Mouse (Mus musculus) hindbrain, embryonic 12.5 days (tissue): Measurements from ENCODE around the gene Meis1. TPM values are rescaled to one million over a fixed set of nuclear protein-coding genes. Genes with fewer than 3 reads are reported as not detected.

ENCODE experiments used
- ATAC-seq: fragments of 200-750 bp; cut with Nextera tagmentation; 2 replicates; pipeline ENCODE4 v1.8.0; 2017; ENCODE audit warnings: moderate TSS enrichment; ENCODE audit not compliant: low FRiP score
- H3K27ac ChIP-seq: fragments of 300-500 bp; sonication (generic); 2 replicates; pipeline ENCODE4 v1.5.1; 2016; ENCODE audit warnings: mild to moderate bottlenecking
- H3K27me3 ChIP-seq: fragments of 300-500 bp; sonication (generic); 2 replicates; pipeline ENCODE4 v1.6.1; 2016; ENCODE audit warnings: mild to moderate bottlenecking
- H3K36me3 ChIP-seq: fragments of 300-500 bp; sonication (generic); 2 replicates; pipeline ENCODE4 v1.6.1; 2016; ENCODE audit warnings: mild to moderate bottlenecking
- H3K4me1 ChIP-seq: fragments of 300-500 bp; sonication (generic); 2 replicates; pipeline ENCODE4 v1.6.1; 2016
- H3K4me2 ChIP-seq: fragments of 300-500 bp; sonication (generic); replicated peaks from 2 replicates; pipeline ENCODE4 v1.6.1; 2016; ENCODE audit warnings: mild to moderate bottlenecking
- H3K4me3 ChIP-seq: fragments of 300-500 bp; sonication (generic); 2 replicates; pipeline ENCODE4 v1.5.1; 2016; ENCODE audit warnings: mild to moderate bottlenecking
- H3K9ac ChIP-seq: fragments of 300-500 bp; sonication (generic); 2 replicates; pipeline ENCODE4 v1.6.1; 2016; ENCODE audit warnings: mild to moderate bottlenecking, moderate library complexity
- H3K9me3 ChIP-seq: fragments of 300-500 bp; sonication (generic); replicated peaks from 2 replicates; pipeline ENCODE4 v1.6.1; 2016; ENCODE audit warnings: mild to moderate bottlenecking
- WGBS: fragments of 180-500 bp; shearing (Covaris S2); methylation state at CpG from one replicate; pipeline ENCODE4 v1.1.7; 2016; 5-methylcytosine and 5-hydroxymethylcytosine counted together
- polyA plus RNA-seq: library from polyadenylated mRNA; unstranded; fragments of >200 nt; fragmentation: Nextera tagmentation; extraction: Ambion mirVana; gene quantifications from 2 replicates; pipeline ENCODE4 v1.2.1, GENCODE M21; 2016

Meis1 gene
- polyA plus RNA-seq, 1 experiment from 2014 or later: 173 TPM

DNA sequence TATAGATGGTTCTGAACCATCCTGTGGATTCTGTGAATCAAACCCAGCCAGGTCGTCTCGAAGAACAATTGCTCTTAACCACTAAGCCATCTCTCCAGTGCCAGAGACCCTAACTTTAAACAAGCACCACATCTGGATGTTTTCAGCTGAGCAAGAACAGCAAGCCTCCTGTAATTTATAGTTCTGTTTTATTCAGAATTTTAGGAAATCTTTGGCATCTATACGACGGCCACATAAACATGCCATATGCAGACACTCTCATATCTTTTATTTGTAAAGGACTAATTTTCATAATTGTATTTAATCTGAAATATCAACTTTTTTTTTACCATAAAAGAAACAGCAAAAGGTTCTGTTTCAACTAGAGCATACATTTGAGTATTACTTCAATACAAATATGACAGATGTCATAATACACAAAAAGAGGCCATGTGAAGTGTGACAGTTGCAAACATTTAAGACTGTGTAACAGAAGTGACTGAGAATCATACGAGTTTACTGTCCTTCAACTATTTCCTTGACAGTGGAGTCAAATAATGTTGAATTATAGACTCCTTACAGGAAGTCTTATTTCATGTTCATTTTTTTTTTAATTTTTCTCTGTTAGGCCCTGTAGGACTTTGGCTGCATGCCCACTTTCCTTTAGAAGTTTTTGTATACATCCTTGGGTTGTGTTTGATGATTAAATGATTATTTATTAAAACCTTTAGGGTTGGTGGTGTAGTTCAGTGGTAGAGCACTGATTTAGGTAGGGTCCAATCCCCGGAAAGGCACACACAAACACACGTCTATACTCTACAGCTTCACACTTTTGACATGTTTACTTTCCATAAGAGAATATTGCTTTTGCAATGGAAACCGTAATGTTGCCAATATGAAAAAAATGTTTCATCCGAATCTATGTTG is 13.5 kb downstream of the Meis1 start:
- no peak overlapping the region for H3K27ac ChIP-seq
- no peaks in the 10 kb centered on the region for H3K9me3 ChIP-seq
- peaks cover 29% of the 10 kb centered on the region for H3K4me1 ChIP-seq
- no peak for ATAC-seq
- H3K36me3 ChIP-seq: peaks cover 25% of the 10 kb centered on the region
- H3K9ac ChIP-seq: no peak overlapping the region
- H3K4me2 ChIP-seq: no peak overlapping the region
- H3K4me3 ChIP-seq: no peak overlapping the region
- no peaks in the 10 kb centered on the region for H3K27me3 ChIP-seq
- WGBS: 88% methylated on average over 9 of the region's 9 CpGs

DNA sequence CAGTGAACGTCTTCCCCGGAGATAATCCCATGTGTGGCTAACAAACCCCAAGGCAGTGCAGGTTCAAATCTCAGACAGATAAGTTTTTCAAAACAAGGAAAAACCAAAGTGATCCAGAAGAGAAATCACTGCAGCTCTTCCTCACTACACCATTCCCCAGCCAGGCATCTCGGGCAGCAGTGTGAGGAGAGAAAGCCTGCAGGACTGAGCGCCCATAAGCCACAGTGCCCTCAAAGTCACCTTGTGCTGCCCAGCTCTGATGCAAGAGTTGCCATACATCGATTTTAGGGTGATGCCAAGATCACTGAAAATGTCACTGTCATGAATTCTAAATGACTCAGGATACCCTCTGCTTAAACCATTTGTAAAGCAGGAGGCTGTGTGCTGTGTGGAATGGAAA is 15.7 kb downstream of the Meis1 start:
- ATAC-seq: no peak

GRCm38 (mm10) chr11:18996767-18997166 is 22.0 kb downstream of the Meis1 start:
- Histone ChIP-seq H3K4me2 (no peak overlapping the region), H3K36me3 (peaks cover 57% of the 10 kb centered on the region), H3K27me3 (no peaks in the 10 kb centered on the region), H3K4me3 (no peak overlapping the region), H3K27ac (no peak overlapping the region), H3K9ac (no peak overlapping the region), H3K4me1 (peaks cover 16% of the 10 kb centered on the region), H3K9me3 (no peaks in the 10 kb centered on the region)
- ATAC-seq: no peak
- 93% methylated on average over 4 of the region's 4 CpGs for WGBS

More for the DNA sequence above, 15.7 kb downstream of the Meis1 start:
- no peak overlapping the region for H3K9ac ChIP-seq
- no peaks in the 10 kb centered on the region for H3K27me3 ChIP-seq
- peaks cover 29% of the 10 kb centered on the region for H3K36me3 ChIP-seq
- no peak overlapping the region for H3K4me3 ChIP-seq
- WGBS: 65% methylated on average over 5 of the region's 5 CpGs
- H3K4me2 ChIP-seq: no peak overlapping the region
- no peak overlapping the region for H3K27ac ChIP-seq
- peaks cover 16% of the 10 kb centered on the region for H3K4me1 ChIP-seq
- no peaks in the 10 kb centered on the region for H3K9me3 ChIP-seq

GRCm38 (mm10) chr11:18996289-18996688 is 22.5 kb downstream of the Meis1 start:
- no peak overlapping the region for H3K4me3 ChIP-seq
- H3K9ac ChIP-seq: no peak overlapping the region
- H3K27me3 ChIP-seq: no peaks in the 10 kb centered on the region
- H3K4me2 ChIP-seq: no peak overlapping the region
- 94% methylated on average over 2 of the region's 2 CpGs for WGBS
- peaks cover 19% of the 10 kb centered on the region for H3K4me1 ChIP-seq
- no peak for ATAC-seq
- no peak overlapping the region for H3K27ac ChIP-seq
- H3K36me3 ChIP-seq: peaks cover 54% of the 10 kb centered on the region
- no peaks in the 10 kb centered on the region for H3K9me3 ChIP-seq

DNA sequence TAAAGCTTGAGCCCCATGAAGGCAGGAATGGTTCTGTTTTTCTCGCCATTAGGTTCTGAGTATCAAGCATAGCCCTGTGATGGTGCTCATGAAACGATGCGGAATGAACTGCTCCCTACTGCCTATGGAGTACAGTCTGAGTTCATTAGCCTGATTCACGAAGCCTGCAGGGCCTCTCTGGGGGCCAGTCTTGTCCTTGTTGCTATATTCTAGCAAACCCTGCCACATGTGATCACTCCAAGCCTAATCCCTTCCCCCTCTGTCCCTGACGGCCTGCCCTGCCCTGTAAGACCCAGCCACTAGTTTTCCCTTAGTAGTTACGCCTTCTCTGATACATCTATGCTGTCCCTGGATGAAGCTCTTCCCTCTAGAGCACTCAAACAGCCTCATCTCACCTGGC is 26.0 kb downstream of the Meis1 start:
- Histone ChIP-seq H3K27ac (no peak overlapping the region), H3K9me3 (no peaks in the 10 kb centered on the region), H3K4me2 (no peak overlapping the region), H3K27me3 (no peaks in the 10 kb centered on the region), H3K9ac (no peak overlapping the region), H3K36me3 (peaks cover 43% of the 10 kb centered on the region), H3K4me3 (no peak overlapping the region), H3K4me1 (peaks cover 45% of the 10 kb centered on the region)
- 58% methylated on average over 6 of the region's 6 CpGs for WGBS
- no peak for ATAC-seq

DNA sequence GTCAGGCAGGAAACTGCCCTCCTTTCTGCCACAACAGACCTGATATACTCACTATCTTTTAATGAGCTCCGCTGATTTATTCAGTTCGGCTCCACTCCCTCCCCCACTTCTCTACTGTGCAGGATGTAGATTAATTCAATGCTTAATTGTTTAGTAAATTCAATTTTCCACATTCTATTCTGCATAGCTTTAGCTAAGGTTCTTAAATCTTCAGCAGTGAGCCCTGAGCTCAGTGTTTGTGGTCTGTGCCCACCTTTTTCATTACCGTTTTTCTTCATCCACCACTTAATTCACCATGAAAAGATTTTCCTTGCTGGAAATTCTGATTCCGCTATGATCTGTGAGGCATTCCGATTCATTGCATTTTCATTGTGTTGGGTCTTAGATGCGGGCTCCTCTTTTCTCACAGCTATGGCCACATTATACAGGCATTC is 28.5 kb downstream of the Meis1 start:
- WGBS: 33% methylated on average over 6 of the region's 6 CpGs
- Histone ChIP-seq H3K9me3 (no peaks in the 10 kb centered on the region), H3K9ac (0 out of 2 replicates have a peak overlapping the region, but pooled peaks have one; percentile 35), H3K27me3 (no peaks in the 10 kb centered on the region), H3K4me2 (peak overlapping the region; percentile 8; the same call in 1 of the 2 replicates), H3K36me3 (peaks cover 48% of the 10 kb centered on the region), H3K4me1 (peaks cover 45% of the 10 kb centered on the region), H3K4me3 (no peak overlapping the region), H3K27ac (peak overlapping the region; percentile 73)
- ATAC-seq: peak; percentile 60

- Histone ChIP-seq H3K36me3 (peaks cover 43% of the 10 kb centered on the region), H3K27ac (peak overlapping the region; percentile 73), H3K9me3 (no peaks in the 10 kb centered on the region), H3K9ac (0 out of 2 replicates have a peak overlapping the region, but pooled peaks have one; percentile 35), H3K27me3 (no peaks in the 10 kb centered on the region), H3K4me1 (peaks cover 45% of the 10 kb centered on the region), H3K4me2 (peak overlapping the region; percentile 8; the same call in 1 of the 2 replicates), H3K4me3 (no peak overlapping the region)
- peak; percentile 55; the same call in 1 of the 2 replicates for ATAC-seq
- WGBS: 29% methylated on average over 6 of the region's 6 CpGs
These were observed 29.0 kb downstream of the Meis1 start for GRCm38 (mm10) chr11:18989669-18990243.

GRCm38 (mm10) chr11:18988637-18989263 is 30.0 kb downstream of the Meis1 start:
- Histone ChIP-seq H3K4me2 (no peak overlapping the region), H3K36me3 (peaks cover 36% of the 10 kb centered on the region), H3K4me3 (no peak overlapping the region), H3K9ac (no peak overlapping the region), H3K9me3 (no peaks in the 10 kb centered on the region), H3K27ac (no peak overlapping the region; the same call in 1 of the 2 replicates), H3K27me3 (no peaks in the 10 kb centered on the region), H3K4me1 (peaks cover 53% of the 10 kb centered on the region)
- ATAC-seq: no peak
- WGBS: 50% methylated on average over 4 of the region's 4 CpGs

DNA sequence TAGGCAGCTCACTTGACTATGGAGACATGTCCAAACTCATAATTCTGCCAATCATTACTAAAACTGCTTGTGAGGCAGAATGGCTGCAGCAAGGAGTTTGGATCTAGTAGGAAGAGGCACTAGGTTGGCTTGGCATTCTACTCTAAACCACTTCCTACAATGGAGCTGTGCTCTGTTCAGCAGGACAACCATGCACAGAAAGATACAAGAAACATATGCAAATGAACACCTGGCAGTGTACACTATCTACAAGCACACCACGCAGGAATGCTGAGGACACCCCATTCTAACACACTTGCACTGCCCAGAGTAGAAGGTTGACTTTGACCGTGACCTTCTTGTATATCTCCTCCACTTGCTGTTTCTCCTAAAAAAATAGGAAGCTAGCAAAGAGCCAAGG is 35.0 kb downstream of the Meis1 start:
- WGBS: 79% methylated on average over 2 of the region's 2 CpGs
- no peak for ATAC-seq
- Histone ChIP-seq H3K4me1 (peaks cover 37% of the 10 kb centered on the region), H3K36me3 (peaks cover 35% of the 10 kb centered on the region), H3K4me2 (no peak overlapping the region), H3K4me3 (no peak overlapping the region), H3K27ac (no peak overlapping the region), H3K9ac (no peak overlapping the region), H3K27me3 (no peaks in the 10 kb centered on the region), H3K9me3 (no peaks in the 10 kb centered on the region)

DNA sequence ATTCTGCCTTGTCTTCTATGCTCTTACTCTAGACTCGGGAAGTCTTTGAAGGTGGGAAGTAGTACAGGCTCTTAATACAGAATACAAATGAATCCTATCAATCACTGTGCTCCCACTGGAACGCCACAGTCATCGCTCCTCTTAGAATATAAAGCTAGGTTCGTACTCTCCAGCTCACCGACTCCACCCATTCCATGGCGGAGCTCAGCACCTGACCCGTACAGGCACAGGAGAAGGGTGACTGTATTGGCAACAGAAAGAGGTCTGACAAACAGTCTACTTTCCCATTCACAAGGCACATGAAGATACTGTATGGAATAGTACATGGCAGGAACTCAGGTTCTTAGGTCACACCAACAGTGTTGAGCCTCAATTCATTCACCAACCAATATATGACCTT is 35.5 kb downstream of the Meis1 start:
- peaks cover 33% of the 10 kb centered on the region for H3K36me3 ChIP-seq
- H3K4me1 ChIP-seq: peaks cover 36% of the 10 kb centered on the region
- 0 out of 2 replicates have a peak overlapping the region, but pooled peaks have one; percentile 40 for H3K27ac ChIP-seq
- no peak overlapping the region for H3K9ac ChIP-seq
- ATAC-seq: no peak
- H3K9me3 ChIP-seq: no peaks in the 10 kb centered on the region
- no peak overlapping the region for H3K4me2 ChIP-seq
- H3K27me3 ChIP-seq: no peaks in the 10 kb centered on the region
- no peak overlapping the region for H3K4me3 ChIP-seq
- WGBS: 56% methylated on average over 7 of the region's 7 CpGs

- H3K4me1 ChIP-seq: peaks cover 36% of the 10 kb centered on the region
- H3K36me3 ChIP-seq: peaks cover 24% of the 10 kb centered on the region
- WGBS: 17% methylated on average over 3 of the region's 3 CpGs
- peak; percentile 51 for ATAC-seq
- H3K27me3 ChIP-seq: no peaks in the 10 kb centered on the region
- no peak overlapping the region for H3K4me2 ChIP-seq
- no peaks in the 10 kb centered on the region for H3K9me3 ChIP-seq
- no peak overlapping the region for H3K4me3 ChIP-seq
- peak overlapping the region; percentile 40; the same call in 1 of the 2 replicates for H3K27ac ChIP-seq
- no peak overlapping the region for H3K9ac ChIP-seq
These were observed 36.5 kb downstream of the Meis1 start for GRCm38 (mm10) chr11:18982331-18982730.

GRCm38 (mm10) chr11:18981367-18981766 is 37.4 kb downstream of the Meis1 start:
- 29% methylated on average over 4 of the region's 4 CpGs for WGBS
- no peak for ATAC-seq
- no peak overlapping the region for H3K27ac ChIP-seq
- no peak overlapping the region for H3K4me3 ChIP-seq
- H3K4me2 ChIP-seq: no peak overlapping the region
- no peaks in the 10 kb centered on the region for H3K9me3 ChIP-seq
- peaks cover 15% of the 10 kb centered on the region for H3K36me3 ChIP-seq
- no peak overlapping the region for H3K9ac ChIP-seq
- H3K27me3 ChIP-seq: no peaks in the 10 kb centered on the region
- peaks cover 36% of the 10 kb centered on the region for H3K4me1 ChIP-seq
